Mouse (Mus musculus) lung, postnatal 0 days (tissue): ENCODE results near the gene Cemip.

Experiments
- CTCF ChIP-seq: IDR thresholded peaks from 2 replicates; pipeline ENCODE4 v1.5.1; 2016; ENCODE audit warnings: antibody characterized with exemption, mild to moderate bottlenecking
- EP300 ChIP-seq: IDR thresholded peaks from 2 replicates; pipeline ENCODE4 v1.6.1; 2016; ENCODE audit warnings: antibody characterized with exemption, mild to moderate bottlenecking, control low read depth

- TF ChIP-seq EP300 (no peak), CTCF (no peak)
These were observed 120.1 kb downstream of the Cemip start for GRCm38 (mm10) chr7:83966047-83966818.
